ENCODE assay signal across 21 mouse cellular contexts in the genomic region with DNA sequence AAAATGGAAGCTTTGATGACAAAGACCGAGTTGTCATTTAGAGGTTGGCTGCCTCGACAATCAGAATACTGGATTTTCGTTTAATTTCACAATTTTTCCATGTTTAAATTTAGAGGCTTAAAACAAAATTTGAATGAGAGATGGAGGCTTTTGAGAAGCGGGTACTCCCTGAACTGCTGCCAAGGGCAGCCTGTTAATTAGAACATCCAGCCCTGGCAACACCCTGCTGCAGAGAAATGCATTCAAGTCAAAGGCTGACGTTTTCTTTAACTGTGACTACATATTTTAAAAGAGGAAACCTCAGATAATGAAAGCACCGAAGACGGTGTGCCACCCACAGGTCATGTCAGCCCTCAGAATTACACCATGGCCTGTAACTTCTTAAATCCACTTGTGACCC.
DNase-seq lines count a peak whose midpoint lies in the region; ATAC-seq lines count a peak whose summit lies in the region.
"Had no signal": no experiment of that assay in that cellular context is flagged by ENCODE, and none has a peak within 500 bp of the region (broad histone marks: within the 10 kb centered on the region; RNA-seq: fewer than 3 reads in every experiment).

No protein-coding gene starts in this region.

- no peaks in the 10 kb centered on the region for H3K27me3 ChIP-seq in hindbrain, embryonic 13.5 days
- H3K27me3 ChIP-seq in hindbrain, embryonic 11.5 days (ENCODE audit: control insufficient read depth, insufficient read depth, low read length) = no peaks in the 10 kb centered on the region
- H3K27me3 ChIP-seq in neural tube, embryonic 13.5 days = no peaks in the 10 kb centered on the region
- H3K27me3 ChIP-seq: embryonic facial prominence, embryonic 12.5 days; stomach, embryonic 15.5 days had no signal

- 67% methylated on average over 7 of the region's 7 CpGs for WGBS in hindbrain, embryonic 13.5 days
- 75% methylated on average over 7 of the region's 7 CpGs for whole genome bisulfite sequencing in hindbrain, embryonic 11.5 days
- 62% methylated on average over 7 of the region's 7 CpGs for WGBS in neural tube, embryonic 13.5 days

- ATAC-seq in hindbrain, embryonic 13.5 days (ENCODE audit: low FRiP score) = no peak
- ATAC-seq in hindbrain, embryonic 11.5 days (ENCODE audit: low FRiP score) = no peak
- no peak for ATAC-seq in neural tube, embryonic 13.5 days (ENCODE audit: low read depth)
- ATAC-seq in activated CD4-positive, CD25-positive, alpha-beta regulatory T cell, adult 4 months = no peak

- H3K36me3 ChIP-seq in hindbrain, embryonic 13.5 days = peaks cover 3% of the 10 kb centered on the region; the same call in 1 of the 2 replicates
- no peaks in the 10 kb centered on the region for H3K36me3 ChIP-seq in hindbrain, embryonic 11.5 days (ENCODE audit: control insufficient read depth, insufficient read depth, low read length)
- H3K36me3 ChIP-seq in neural tube, embryonic 13.5 days = no peaks in the 10 kb centered on the region
- H3K36me3 ChIP-seq: embryonic facial prominence, embryonic 12.5 days; heart, embryonic 10.5 days; hindbrain, embryonic 10.5 days; stomach, embryonic 15.5 days had no signal

- H3K4me3 ChIP-seq in hindbrain, embryonic 13.5 days = no peak overlapping the region
- no peak overlapping the region for H3K4me3 ChIP-seq in hindbrain, embryonic 11.5 days (ENCODE audit: low read depth, low read length)
- H3K4me3 ChIP-seq in neural tube, embryonic 13.5 days = no peak overlapping the region
- H3K4me3 ChIP-seq: embryonic facial prominence, embryonic 12.5 days; erythroblast, embryonic 14.5 days; heart, embryonic 10.5 days; hindbrain, embryonic 10.5 days; stomach, embryonic 15.5 days had no signal

- no peaks in the 10 kb centered on the region for H3K9me3 ChIP-seq in hindbrain, embryonic 13.5 days
- H3K9me3 ChIP-seq in hindbrain, embryonic 11.5 days (ENCODE audit: control insufficient read depth, low read length) = no peaks in the 10 kb centered on the region
- H3K9me3 ChIP-seq in neural tube, embryonic 13.5 days = no peaks in the 10 kb centered on the region
- H3K9me3 ChIP-seq: embryonic facial prominence, embryonic 12.5 days; heart, embryonic 10.5 days; hindbrain, embryonic 10.5 days; stomach, embryonic 15.5 days had no signal

- DNase-seq in cerebellum, postnatal 10 days = peak; percentile 22 to 30
- DNase-seq in cerebellum, adult 8-10 months = no peak
- no peak for DNase-seq in hindbrain, embryonic 11.5 days (ENCODE audit: low spot score)
- no peak for DNase-seq in neural tube, embryonic 10.5 days (ENCODE audit: extremely low spot score, low spot score)
- DNase-seq in thymus, postnatal 14 days = no peak
- DNase-seq: adrenal gland, postnatal 14 days; cerebellum, adult 11-12 months; gastrocnemius, postnatal 25 days; kidney, adult 9 months; kidney, postnatal 25 days; lung, adult 18-20 months; lung, postnatal 36 days had no signal

- 0 out of 2 replicates have a peak overlapping the region, but pooled peaks have one; percentile 25 for H3K27ac ChIP-seq in hindbrain, embryonic 13.5 days
- no peak overlapping the region for H3K27ac ChIP-seq in hindbrain, embryonic 11.5 days (ENCODE audit: low read depth, low read length)
- peak overlapping the region; percentile 29 for H3K27ac ChIP-seq in neural tube, embryonic 13.5 days (replicated peaks)
- H3K27ac ChIP-seq: embryonic facial prominence, embryonic 12.5 days; heart, embryonic 10.5 days; hindbrain, embryonic 10.5 days; stomach, embryonic 15.5 days had no signal

- H3K4me1 ChIP-seq in hindbrain, embryonic 13.5 days (replicated peaks) = peaks cover 17% of the 10 kb centered on the region
- no peaks in the 10 kb centered on the region for H3K4me1 ChIP-seq in hindbrain, embryonic 11.5 days (replicated peaks; ENCODE audit: control insufficient read depth, insufficient read depth, low read length)
- H3K4me1 ChIP-seq in neural tube, embryonic 13.5 days (replicated peaks) = peaks cover 30% of the 10 kb centered on the region
- H3K4me1 ChIP-seq: embryonic facial prominence, embryonic 12.5 days; heart, embryonic 10.5 days; hindbrain, embryonic 10.5 days; stomach, embryonic 15.5 days had no signal

- H3K9ac ChIP-seq in hindbrain, embryonic 13.5 days = no peak overlapping the region
- no peak overlapping the region for H3K9ac ChIP-seq in hindbrain, embryonic 11.5 days (ENCODE audit: low read depth, low read length)
- no peak overlapping the region for H3K9ac ChIP-seq in neural tube, embryonic 13.5 days
- H3K9ac ChIP-seq: embryonic facial prominence, embryonic 12.5 days; stomach, embryonic 15.5 days had no signal

- H3K4me2 ChIP-seq in hindbrain, embryonic 13.5 days = no peak overlapping the region
- H3K4me2 ChIP-seq in hindbrain, embryonic 11.5 days (replicated peaks; ENCODE audit: low read depth, low read length) = no peak overlapping the region
- no peak overlapping the region for H3K4me2 ChIP-seq in neural tube, embryonic 13.5 days
- H3K4me2 ChIP-seq: embryonic facial prominence, embryonic 12.5 days; liver, embryonic 11.5 days; stomach, embryonic 15.5 days had no signal

Comparison
In these comparisons a context has a peak if more than half of its experiments do, and no peak if none do; other contexts are left out.
1. DNase-seq: peak in cerebellum, postnatal 10 days (2 of 2); none in cerebellum, adult 8-10 months (single experiment), hindbrain, embryonic 11.5 days (single experiment), neural tube, embryonic 10.5 days (single experiment) and thymus, postnatal 14 days (single experiment).